Mouse (Mus musculus): ENCODE measurements around the gene Ecm1. TPM values are rescaled to one million over a fixed set of nuclear protein-coding genes. Genes with fewer than 3 reads are reported as not detected.

Ecm1 gene
- polyA plus RNA-seq, 1 experiment from 2014 or later = 6.6 TPM

DNA sequence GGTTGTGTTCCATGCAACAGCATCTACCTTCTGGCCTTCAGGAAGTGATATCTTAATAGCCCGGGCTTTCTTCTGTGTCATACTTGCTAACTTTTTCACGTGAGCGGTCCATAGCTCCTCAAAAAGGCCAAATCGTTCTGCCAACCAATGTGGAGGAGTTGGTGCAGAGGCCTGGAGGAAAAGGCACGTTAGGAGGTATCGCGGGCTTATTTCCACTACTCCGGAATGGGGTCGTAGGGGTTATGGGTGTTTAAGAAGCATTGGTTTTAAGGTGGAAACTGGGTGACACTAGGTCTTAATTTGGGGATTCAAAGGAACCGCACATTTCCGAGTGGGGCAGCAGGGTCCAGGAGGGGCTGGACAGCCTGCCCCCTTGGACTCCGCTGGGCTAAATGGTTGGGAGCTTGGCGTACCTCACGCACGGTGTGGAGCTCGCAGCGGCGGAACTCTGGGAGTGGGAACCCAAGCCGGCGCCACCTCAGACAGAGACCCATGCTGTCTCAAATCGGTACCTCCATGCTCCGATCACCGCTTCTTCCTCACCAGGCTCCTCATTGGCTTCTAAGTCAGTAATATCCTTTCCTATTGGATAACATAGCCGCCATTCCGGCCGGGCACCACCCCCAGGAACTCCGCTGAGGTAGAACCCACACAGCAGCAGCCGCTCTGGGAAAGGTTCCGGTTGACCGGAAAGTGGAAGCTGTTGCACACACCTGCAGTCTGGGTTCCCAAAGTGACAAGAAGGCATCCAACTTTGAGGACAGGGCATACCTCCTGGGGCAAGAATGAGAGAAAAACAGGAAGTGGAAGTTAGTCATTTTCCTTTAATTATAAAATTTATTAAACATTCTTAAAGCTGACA is 15.2 kb upstream of the Ecm1 start:
- under 1% methylated on average over 30 of the region's 30 CpGs for WGBS

DNA sequence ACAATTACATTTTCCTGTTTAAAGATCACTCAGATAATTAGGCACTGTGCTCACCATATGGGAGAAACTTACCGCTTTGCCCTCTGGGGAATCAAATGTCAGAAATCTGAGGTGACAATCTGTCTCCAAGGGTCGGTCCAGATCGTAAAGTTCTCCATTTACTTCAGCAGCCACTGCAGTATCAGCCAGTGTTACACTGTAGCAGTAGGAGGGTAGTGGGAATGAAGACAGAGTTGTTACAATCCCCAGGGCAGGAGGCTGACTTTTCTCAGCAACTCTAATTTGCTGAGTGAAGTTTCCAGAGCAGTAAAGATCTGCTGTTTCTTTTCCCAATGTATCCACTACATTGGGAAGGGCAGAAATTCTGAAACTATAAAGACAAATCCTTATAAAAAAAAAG is 13.6 kb upstream of the Ecm1 start:
- no peak overlapping the region for H3K9ac ChIP-seq
- no peaks in the 10 kb centered on the region for H3K9me3 ChIP-seq
- 0 out of 2 replicates have a peak, but pooled peaks cover 6% of the 10 kb centered on the region for H3K4me1 ChIP-seq
- peaks cover 50% of the 10 kb centered on the region for H3K36me3 ChIP-seq
- no peak overlapping the region for H3K27ac ChIP-seq
- ATAC-seq (ENCODE audit: insufficient number of reproducible peaks, insufficient read depth, low FRiP score, low TSS enrichment, low read depth) = no peak
- H3K4me2 ChIP-seq = no peak overlapping the region
- WGBS = 72% methylated on average over 3 of the region's 3 CpGs
- H3K4me3 ChIP-seq = no peak overlapping the region
- no peaks in the 10 kb centered on the region for H3K27me3 ChIP-seq

More for the DNA sequence above, 15.2 kb upstream of the Ecm1 start:
- Histone ChIP-seq H3K27ac (peak overlapping the region; percentile 69), H3K4me3 (peak overlapping the region; percentile 83), H3K4me2 (peak overlapping the region; percentile 78), H3K9ac (peak overlapping the region; percentile 82), H3K36me3 (peaks cover 34% of the 10 kb centered on the region), H3K27me3 (no peaks in the 10 kb centered on the region), H3K9me3 (no peaks in the 10 kb centered on the region), H3K4me1 (0 out of 2 replicates have a peak, but pooled peaks cover 6% of the 10 kb centered on the region)
- ATAC-seq (ENCODE audit: insufficient number of reproducible peaks, insufficient read depth, low FRiP score, low TSS enrichment, low read depth) = peak; percentile 91

DNA sequence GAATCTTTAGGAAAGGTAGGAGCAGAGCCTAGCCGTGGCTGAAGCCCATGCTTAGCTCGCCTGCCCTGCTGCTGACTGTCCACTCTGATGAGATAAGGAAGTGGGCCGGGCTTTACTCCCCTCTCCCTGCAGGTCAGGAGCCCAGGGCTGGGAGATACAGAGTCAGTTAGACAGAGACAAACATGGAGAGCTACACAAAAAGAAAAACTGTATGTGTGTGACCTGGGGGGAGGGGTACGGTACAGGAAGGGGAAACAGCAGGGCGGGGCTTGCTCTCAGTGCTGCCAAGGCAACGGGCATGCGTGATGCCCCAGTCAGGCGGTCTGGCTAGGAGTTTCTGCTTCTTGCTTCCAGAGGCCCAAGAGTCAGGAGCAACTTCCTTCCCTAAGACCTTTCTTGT is 1.0 kb upstream of the Ecm1 start:
- Histone ChIP-seq H3K9me3 (no peaks in the 10 kb centered on the region), H3K27ac (no peak overlapping the region; the same call in 1 of the 2 replicates)

DNA sequence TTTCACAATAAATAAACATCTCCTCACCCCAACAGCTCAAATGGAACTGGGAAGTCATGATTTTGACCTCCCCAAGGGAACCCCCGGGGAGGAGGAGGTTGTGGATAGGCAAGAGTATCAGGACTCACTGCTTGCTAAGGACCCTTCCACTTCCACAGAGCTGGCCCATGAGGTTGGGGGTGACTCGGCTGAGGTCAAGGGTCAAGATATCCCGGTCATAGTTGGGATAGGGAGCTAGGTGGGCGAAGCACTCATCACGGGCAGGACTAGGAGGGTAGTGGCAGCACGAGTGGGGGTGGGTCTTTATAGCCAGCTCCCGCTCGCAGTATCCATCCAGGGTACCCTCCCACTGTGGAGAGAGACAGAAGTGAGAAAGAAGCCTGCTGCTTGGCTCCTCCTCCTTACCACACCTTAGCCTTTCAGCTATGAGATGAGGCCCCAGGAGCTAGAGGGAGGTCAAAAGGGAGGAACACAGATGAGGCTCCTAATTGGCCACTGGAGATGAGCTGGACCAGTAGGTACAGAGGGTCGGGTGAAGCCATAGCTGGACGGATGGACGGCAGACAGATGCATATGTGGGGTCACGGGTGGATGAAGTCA is 4.2 kb downstream of the Ecm1 start:
- Histone ChIP-seq H3K27me3 (no peaks in the 10 kb centered on the region), H3K4me2 (no peak overlapping the region), H3K27ac (no peak overlapping the region), H3K36me3 (peaks cover 31% of the 10 kb centered on the region), H3K9ac (no peak overlapping the region), H3K4me1 (peaks cover 9% of the 10 kb centered on the region; the same call in 1 of the 2 replicates), H3K9me3 (no peaks in the 10 kb centered on the region), H3K4me3 (no peak overlapping the region)
- no peak for ATAC-seq (ENCODE audit: insufficient number of reproducible peaks, insufficient read depth, low FRiP score, low TSS enrichment, low read depth)
- WGBS = 89% methylated on average over 12 of the region's 12 CpGs

More for the DNA sequence above, 1.0 kb upstream of the Ecm1 start:
- peaks cover 6% of the 10 kb centered on the region; the same call in 1 of the 2 replicates for H3K4me1 ChIP-seq
- 71% methylated on average over 8 of the region's 8 CpGs for WGBS
- H3K36me3 ChIP-seq = peaks cover 72% of the 10 kb centered on the region
- H3K9ac ChIP-seq = no peak overlapping the region
- H3K4me3 ChIP-seq = no peak overlapping the region
- no peaks in the 10 kb centered on the region for H3K27me3 ChIP-seq
- no peak overlapping the region for H3K4me2 ChIP-seq
- ATAC-seq (ENCODE audit: insufficient number of reproducible peaks, insufficient read depth, low FRiP score, low TSS enrichment, low read depth) = no peak

- peaks cover 21% of the 10 kb centered on the region for H3K36me3 ChIP-seq
These were observed 5.2 kb downstream of the Ecm1 start for GRCm38 (mm10) chr3:95734092-95734702.

GRCm38 (mm10) chr3:95732744-95733521 is 6.4 kb downstream of the Ecm1 start:
- H3K27ac ChIP-seq = no peak overlapping the region
- 84% methylated on average over 11 of the region's 11 CpGs for WGBS

More at GRCm38 (mm10) chr3:95734092-95734702, 5.2 kb downstream of the Ecm1 start:
- Histone ChIP-seq H3K9ac (peak overlapping the region; percentile 16; the same call in 1 of the 2 replicates), H3K27ac (no peak overlapping the region), H3K4me2 (no peak overlapping the region), H3K27me3 (no peaks in the 10 kb centered on the region), H3K4me3 (no peak overlapping the region), H3K4me1 (0 out of 2 replicates have a peak, but pooled peaks cover 3% of the 10 kb centered on the region), H3K9me3 (no peaks in the 10 kb centered on the region)
- ATAC-seq (ENCODE audit: insufficient number of reproducible peaks, insufficient read depth, low FRiP score, low TSS enrichment, low read depth) = no peak
- 73% methylated on average over 13 of the region's 13 CpGs for WGBS

GRCm38 (mm10) chr3:95732297-95732696 is 7.1 kb downstream of the Ecm1 start:
- H3K27me3 ChIP-seq = no peaks in the 10 kb centered on the region
- H3K27ac ChIP-seq = no peak overlapping the region
- H3K9ac ChIP-seq = no peak overlapping the region
- H3K9me3 ChIP-seq = no peaks in the 10 kb centered on the region
- ATAC-seq (ENCODE audit: insufficient number of reproducible peaks, insufficient read depth, low FRiP score, low TSS enrichment, low read depth) = no peak
- 95% methylated on average over 9 of the region's 9 CpGs for WGBS
- H3K4me2 ChIP-seq = no peak overlapping the region
- no peak overlapping the region for H3K4me3 ChIP-seq
- H3K36me3 ChIP-seq = peaks cover 20% of the 10 kb centered on the region
- H3K4me1 ChIP-seq = 0 out of 2 replicates have a peak, but pooled peaks cover 3% of the 10 kb centered on the region

More at GRCm38 (mm10) chr3:95732744-95733521, 6.4 kb downstream of the Ecm1 start:
- H3K4me3 ChIP-seq = no peak overlapping the region
- H3K9ac ChIP-seq = no peak overlapping the region
- no peak overlapping the region for H3K4me2 ChIP-seq
- no peaks in the 10 kb centered on the region for H3K27me3 ChIP-seq
- H3K4me1 ChIP-seq = 0 out of 2 replicates have a peak, but pooled peaks cover 3% of the 10 kb centered on the region
- H3K36me3 ChIP-seq = peaks cover 20% of the 10 kb centered on the region
- no peak for ATAC-seq (ENCODE audit: insufficient number of reproducible peaks, insufficient read depth, low FRiP score, low TSS enrichment, low read depth)
- H3K9me3 ChIP-seq = no peaks in the 10 kb centered on the region

- no peaks in the 10 kb centered on the region for H3K9me3 ChIP-seq
These were observed 7.6 kb downstream of the Ecm1 start for GRCm38 (mm10) chr3:95731802-95732201.

DNA sequence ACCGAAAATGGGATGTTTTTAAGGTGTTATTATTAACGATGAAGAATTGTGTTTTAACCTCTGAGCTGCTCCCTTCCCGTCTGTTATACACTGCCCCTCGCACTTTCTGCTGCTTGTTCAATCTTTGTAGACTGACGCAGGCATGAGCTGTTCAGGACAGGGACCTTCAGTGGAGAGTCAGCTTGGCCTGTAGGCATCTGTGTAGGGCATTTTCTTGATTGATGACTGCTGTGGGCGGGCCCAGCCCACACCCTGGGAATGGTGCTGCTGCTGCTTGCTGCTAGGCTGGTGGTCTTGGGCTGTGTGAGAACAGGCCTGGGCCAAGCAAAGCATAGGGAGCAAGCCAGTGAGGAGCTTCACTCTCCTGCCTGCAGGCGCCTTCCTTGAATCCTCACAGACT is 8.9 kb downstream of the Ecm1 start:
- Histone ChIP-seq H3K9me3 (no peaks in the 10 kb centered on the region), H3K36me3 (peaks cover 11% of the 10 kb centered on the region), H3K4me2 (no peak overlapping the region), H3K9ac (no peak overlapping the region), H3K27me3 (no peaks in the 10 kb centered on the region), H3K27ac (no peak overlapping the region), H3K4me1 (0 out of 2 replicates have a peak, but pooled peaks cover 3% of the 10 kb centered on the region), H3K4me3 (no peak overlapping the region)
- ATAC-seq (ENCODE audit: insufficient number of reproducible peaks, insufficient read depth, low FRiP score, low TSS enrichment, low read depth) = no peak
- 83% methylated on average over 7 of the region's 7 CpGs for WGBS

More at GRCm38 (mm10) chr3:95731802-95732201, 7.6 kb downstream of the Ecm1 start:
- Histone ChIP-seq H3K4me1 (0 out of 2 replicates have a peak, but pooled peaks cover 3% of the 10 kb centered on the region), H3K27me3 (no peaks in the 10 kb centered on the region), H3K4me3 (no peak overlapping the region), H3K9ac (no peak overlapping the region), H3K27ac (no peak overlapping the region), H3K36me3 (peaks cover 20% of the 10 kb centered on the region), H3K4me2 (no peak overlapping the region)
- ATAC-seq (ENCODE audit: insufficient number of reproducible peaks, insufficient read depth, low FRiP score, low TSS enrichment, low read depth) = no peak
- WGBS = 69% methylated on average over 4 of the region's 4 CpGs

- Histone ChIP-seq H3K9me3 (no peaks in the 10 kb centered on the region), H3K27me3 (no peaks in the 10 kb centered on the region), H3K36me3 (peaks cover 2% of the 10 kb centered on the region; the same call in 1 of the 2 replicates), H3K27ac (no peak overlapping the region), H3K9ac (no peak overlapping the region), H3K4me3 (no peak overlapping the region), H3K4me1 (no peaks in the 10 kb centered on the region), H3K4me2 (no peak overlapping the region)
- ATAC-seq (ENCODE audit: insufficient number of reproducible peaks, insufficient read depth, low FRiP score, low TSS enrichment, low read depth) = no peak
- 81% methylated on average over 2 of the region's 2 CpGs for WGBS
These were observed 10.5 kb downstream of the Ecm1 start for GRCm38 (mm10) chr3:95728906-95729305.

Data from embryonic facial prominence, embryonic 13.5 days (tissue).